Comparison of ENCODE assay signal across 8 mouse cellular contexts in the genomic region with DNA sequence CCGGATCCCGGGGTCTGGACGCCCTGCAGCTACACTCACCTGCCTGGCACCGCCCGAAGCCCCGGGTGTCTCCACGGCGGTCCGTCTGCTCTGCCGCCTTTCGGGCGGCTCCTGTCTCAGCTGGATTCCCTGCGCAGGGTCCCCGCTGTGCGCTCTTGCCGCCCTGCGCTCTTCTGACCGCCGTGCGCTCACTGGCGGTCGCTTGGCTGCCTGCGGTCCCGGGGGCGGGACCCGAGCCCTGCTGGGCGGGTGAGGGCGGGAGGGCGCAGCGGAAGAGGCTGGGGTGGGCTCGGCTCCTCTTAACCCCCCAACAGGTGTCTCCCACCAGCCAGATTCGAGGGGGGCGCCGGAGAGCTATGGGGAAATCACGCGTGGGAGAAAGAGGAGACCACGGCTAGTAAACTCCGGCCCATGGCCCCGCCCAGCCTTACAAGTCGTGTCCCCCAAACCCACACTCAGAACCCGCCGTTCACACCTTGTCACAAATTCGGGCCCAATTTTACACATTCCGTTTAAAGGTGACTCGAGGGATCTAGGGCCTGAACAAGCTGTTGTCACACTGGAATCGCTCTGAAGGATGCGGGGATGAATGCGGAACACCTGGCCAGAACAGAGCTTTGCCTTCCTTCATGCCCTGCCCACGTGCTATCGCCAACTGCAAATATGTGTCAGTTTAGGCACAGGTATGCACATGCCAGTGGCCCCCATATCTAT. TPM values are rescaled to one million over a fixed set of nuclear protein-coding genes. Genes with fewer than 3 reads are reported as not detected.
DNase-seq lines count a peak whose midpoint lies in the region; ATAC-seq and TF ChIP-seq lines count a peak whose summit lies in the region.

A gene (minus strand): TSS at position 91 of the 714 bp plus-strand sequence.

- H3K4me1 ChIP-seq in embryonic facial prominence, embryonic 10.5 days, result peaks cover 16% of the 10 kb centered on the region
- H3K4me1 ChIP-seq in intestine, postnatal 0 days (replicated peaks; ENCODE audit: control insufficient read depth, insufficient read depth, low read length), result no peaks in the 10 kb centered on the region
- H3K4me1 ChIP-seq in neural tube, embryonic 14.5 days (ENCODE audit: control insufficient read depth, insufficient read depth, low read length), result peaks cover 12% of the 10 kb centered on the region; the same call in 1 of the 2 replicates

- H3K4me3 ChIP-seq in embryonic facial prominence, embryonic 10.5 days, result peak within 1 kb of the TSS; percentile 59
- peak within 1 kb of the TSS; percentile 40 for H3K4me3 ChIP-seq in intestine, postnatal 0 days (ENCODE audit: low read depth, low read length)
- H3K4me3 ChIP-seq in neural tube, embryonic 14.5 days (ENCODE audit: low read depth, low read length), result peak within 1 kb of the TSS; percentile 33

- no peaks in the 10 kb centered on the region for H3K36me3 ChIP-seq in embryonic facial prominence, embryonic 10.5 days (replicated peaks)
- no peaks in the 10 kb centered on the region for H3K36me3 ChIP-seq in intestine, postnatal 0 days (ENCODE audit: control insufficient read depth, insufficient read depth)
- no peaks in the 10 kb centered on the region for H3K36me3 ChIP-seq in neural tube, embryonic 14.5 days (ENCODE audit: control insufficient read depth, insufficient read depth, low read length)

- TF ChIP-seq CTCF in intestine, postnatal 0 days (IDR thresholded peaks at IDR 0.05; ENCODE audit: low read depth), result no peak

- DNase-seq in kidney, postnatal 4 days, result peak; percentile 26 to 54
- DNase-seq in kidney, adult 9 months, result no peak
- DNase-seq in embryonic facial prominence, embryonic 10.5 days (ENCODE audit: low spot score), result peak; percentile 65
- DNase-seq in urinary bladder, postnatal 4 days (ENCODE audit: low spot score in 2 of 2), result no peak

- peak within 1 kb of the TSS; percentile 66 for H3K4me2 ChIP-seq in intestine, postnatal 0 days (replicated peaks; ENCODE audit: low read depth)
- H3K4me2 ChIP-seq in neural tube, embryonic 14.5 days (ENCODE audit: low read depth, low read length), result peak within 1 kb of the TSS; percentile 63

- 2% methylated on average over 50 of the region's 50 CpGs for WGBS in embryonic facial prominence, embryonic 10.5 days
- WGBS in intestine, postnatal 0 days, result 1% methylated on average over 50 of the region's 50 CpGs
- 2% methylated on average over 50 of the region's 50 CpGs for WGBS in neural tube, embryonic 14.5 days

- no peak within 1 kb of the TSS for H3K27ac ChIP-seq in embryonic facial prominence, embryonic 10.5 days (replicated peaks)
- no peak within 1 kb of the TSS for H3K27ac ChIP-seq in intestine, postnatal 0 days (ENCODE audit: low read depth, low read length)
- no peak within 1 kb of the TSS for H3K27ac ChIP-seq in neural tube, embryonic 14.5 days (ENCODE audit: low read depth, low read length)

- H3K9ac ChIP-seq in intestine, postnatal 0 days (ENCODE audit: low read depth, low read length), result 0 out of 2 replicates have a peak within 1 kb of the TSS, but pooled peaks have one; percentile 11
- peak within 1 kb of the TSS; percentile 21; the same call in 1 of the 2 replicates for H3K9ac ChIP-seq in neural tube, embryonic 14.5 days (replicated peaks; ENCODE audit: low read depth, low read length)

- peak; percentile 51; the same call in 1 of the 2 replicates for ATAC-seq in intestine, postnatal 0 days
- ATAC-seq in neural tube, embryonic 14.5 days (ENCODE audit: low read depth), result 0 out of 2 replicates have a peak, but pooled peaks have one; percentile 19
- ATAC-seq in erythroid progenitor cell, adult 5-6 weeks (replicated peaks; ENCODE audit: low FRiP score, poor library complexity, severe bottlenecking), result no peak
- no peak for ATAC-seq in megakaryocyte-erythroid progenitor cell, adult 5-6 weeks (replicated peaks; ENCODE audit: low FRiP score, low TSS enrichment, poor library complexity, severe bottlenecking)

- H3K27me3 ChIP-seq in embryonic facial prominence, embryonic 10.5 days (replicated peaks; ENCODE audit: low read depth, poor library complexity, severe bottlenecking), result peaks cover 79% of the 10 kb centered on the region
- H3K27me3 ChIP-seq in intestine, postnatal 0 days (replicated peaks; ENCODE audit: control insufficient read depth, insufficient read depth, low read length), result peaks cover 52% of the 10 kb centered on the region
- peaks cover 20% of the 10 kb centered on the region for H3K27me3 ChIP-seq in neural tube, embryonic 14.5 days (ENCODE audit: control insufficient read depth, insufficient read depth, low read length)

- H3K9me3 ChIP-seq in embryonic facial prominence, embryonic 10.5 days, result peaks cover 6% of the 10 kb centered on the region; the same call in 1 of the 2 replicates
- H3K9me3 ChIP-seq in intestine, postnatal 0 days (ENCODE audit: control insufficient read depth), result no peaks in the 10 kb centered on the region
- H3K9me3 ChIP-seq in neural tube, embryonic 14.5 days (ENCODE audit: control insufficient read depth, low read length), result no peaks in the 10 kb centered on the region

RNA-seq across cellular contexts. Expression of the gene that starts here (rescaled TPM):
- polyA plus RNA-seq in embryonic facial prominence, embryonic 10.5 days (2016; fragmentation: Nextera tagmentation; extraction: Ambion mirVana), result 0.50 and 0.86 TPM in 2 replicates
- polyA plus RNA-seq in intestine, postnatal 0 days (2015; fragmentation: Nextera tagmentation; extraction: Ambion mirVana), result not detected in 2 replicates
- 1.4 and 1.8 TPM in 2 replicates for polyA plus RNA-seq in neural tube, embryonic 14.5 days (2014; fragmentation: Nextera tagmentation; extraction: Ambion mirVana)
- not detected in 2 replicates for total RNA-seq in erythroid progenitor cell, adult 5-6 weeks (2015; ENCODE audit: low replicate concordance)
- total RNA-seq in erythroid progenitor cell, adult 5-6 weeks (2017; ENCODE audit: low replicate concordance), result not detected in 2 replicates
- not detected in 2 replicates for total RNA-seq in megakaryocyte-erythroid progenitor cell, adult 5-6 weeks (2014; fragmentation: Nextera tagmentation)
- total RNA-seq in megakaryocyte-erythroid progenitor cell, adult 5-6 weeks (2017), result not detected in 2 replicates

Comparison
In these comparisons a context has a peak if more than half of its experiments do, and no peak if none do; other contexts are left out.
1. DNase-seq: peak in kidney, postnatal 4 days (2 of 2); none in kidney, adult 9 months (single experiment) and urinary bladder, postnatal 4 days (0 of 2).
2. Peak in DNase-seq and H3K4me3 ChIP-seq in embryonic facial prominence, embryonic 10.5 days; RNA of the gene not detected or under 1 TPM.
3. Peak in ATAC-seq, H3K4me3 ChIP-seq, H3K9ac ChIP-seq and H3K4me2 ChIP-seq in intestine, postnatal 0 days; RNA of the gene not detected or under 1 TPM.
4. Peak in every context shown above with its lines, with median percentiles within 50 percentile points of each other: H3K4me3 ChIP-seq.